Mouse (Mus musculus): ENCODE data around the gene Rgs12.

Gene Rgs12

GRCm38 (mm10) chr5:35029755-35030154 is 80.5 kb downstream of the Rgs12 start:
- no peak for DNase-seq (ENCODE audit: inconsistent ontology term)

DNA sequence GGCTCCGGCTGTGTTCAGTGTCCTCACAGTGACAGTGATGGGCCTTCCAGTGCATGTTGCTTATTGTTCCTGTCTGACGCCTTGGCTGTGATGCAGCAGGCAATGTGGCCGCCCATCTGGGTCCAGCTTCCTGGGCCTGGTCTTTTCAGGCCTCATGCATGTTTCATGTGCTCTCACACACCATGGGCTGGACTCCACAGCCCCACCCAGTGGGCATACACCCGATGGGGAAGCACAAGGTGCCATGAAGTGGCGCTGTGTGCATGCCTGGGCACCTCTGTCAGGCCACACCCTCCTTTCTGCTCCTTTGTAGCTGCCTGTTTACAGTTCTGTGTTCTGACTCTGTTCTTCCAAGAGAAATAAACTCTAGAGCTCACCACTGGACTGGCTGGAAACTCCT is 83.8 kb downstream of the Rgs12 start:
- DNase-seq (ENCODE audit: inconsistent ontology term) = no peak

DNA sequence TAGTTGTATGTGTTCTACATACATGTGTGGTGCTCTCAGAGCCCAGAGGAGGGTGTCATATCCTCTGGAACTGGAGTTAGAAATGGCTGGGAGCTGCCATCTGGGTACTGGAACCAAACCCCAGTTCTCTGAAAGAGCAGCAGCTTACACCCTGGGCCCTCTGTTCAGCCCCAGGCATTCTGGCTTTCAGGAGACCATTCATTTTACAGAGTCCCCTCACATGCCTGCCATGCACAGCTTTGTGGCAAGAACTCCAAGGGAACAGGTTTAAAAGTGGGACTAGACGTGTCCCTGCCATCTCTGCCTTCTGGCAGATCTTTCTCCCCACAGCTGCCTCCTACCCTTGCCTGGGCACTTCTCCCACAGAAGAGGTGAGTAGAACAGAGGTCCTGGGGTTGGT is 84.4 kb downstream of the Rgs12 start:
- no peak for DNase-seq (ENCODE audit: inconsistent ontology term)

GRCm38 (mm10) chr5:35035141-35035540 is 85.9 kb downstream of the Rgs12 start:
- DNase-seq (ENCODE audit: inconsistent ontology term) = no peak

DNA sequence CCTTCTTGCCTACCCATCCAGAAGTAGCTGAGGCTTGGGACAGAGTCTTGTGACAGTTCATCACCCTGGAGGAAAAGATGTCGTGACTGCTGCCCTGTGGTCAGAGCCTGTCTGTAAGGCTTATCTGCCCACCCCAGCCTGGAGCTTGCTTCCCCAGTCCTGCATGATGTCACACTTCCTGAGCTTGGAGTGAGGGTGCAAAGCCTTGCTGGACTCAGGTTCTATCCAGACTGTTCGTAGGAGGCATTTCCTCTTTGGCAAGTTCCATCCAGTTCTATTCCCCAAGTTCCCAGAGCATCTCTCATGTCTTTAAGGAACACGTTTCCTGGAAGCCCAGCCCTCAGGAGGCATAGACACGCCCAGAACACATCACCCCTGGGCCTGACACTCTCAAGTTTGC is 86.5 kb downstream of the Rgs12 start:
- no peak for DNase-seq (ENCODE audit: inconsistent ontology term)

GRCm38 (mm10) chr5:35037438-35037837 is 88.2 kb downstream of the Rgs12 start:
- DNase-seq (ENCODE audit: inconsistent ontology term) = peak; percentile 64

DNA sequence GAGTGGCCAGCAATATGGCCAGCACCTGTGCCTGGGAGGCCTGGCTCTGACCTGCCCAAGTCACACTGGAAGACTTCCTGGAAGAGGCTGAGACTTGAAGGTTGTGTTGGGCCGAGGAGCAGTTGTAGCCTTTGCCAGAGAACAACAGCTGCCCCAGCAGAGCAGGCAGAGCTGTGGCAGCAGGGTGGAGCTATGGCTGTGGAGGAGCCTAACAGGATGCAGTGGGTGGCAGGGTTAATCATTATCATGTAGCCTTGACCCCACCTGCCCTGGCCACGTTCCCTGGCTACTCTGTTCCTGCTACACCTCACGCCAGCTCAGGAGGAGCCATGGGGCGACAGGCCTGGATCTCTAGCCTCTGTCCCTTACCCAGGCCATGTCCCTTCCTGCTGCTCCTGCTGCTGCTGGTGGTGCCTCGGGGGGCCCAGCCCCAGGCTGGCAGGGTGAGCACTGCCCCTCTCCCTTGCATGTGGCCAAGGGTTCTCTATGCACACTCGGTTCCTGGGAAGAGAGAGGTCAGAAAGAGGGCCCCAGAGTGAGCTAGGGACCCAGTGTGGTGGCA is 92.1 kb downstream of the Rgs12 start, which contains the start of gene Hgfac:
Gene Hgfac (plus strand): TSS at position 242 of the 562 bp plus-strand sequence.
- DNase-seq (ENCODE audit: inconsistent ontology term) = no peak

DNA sequence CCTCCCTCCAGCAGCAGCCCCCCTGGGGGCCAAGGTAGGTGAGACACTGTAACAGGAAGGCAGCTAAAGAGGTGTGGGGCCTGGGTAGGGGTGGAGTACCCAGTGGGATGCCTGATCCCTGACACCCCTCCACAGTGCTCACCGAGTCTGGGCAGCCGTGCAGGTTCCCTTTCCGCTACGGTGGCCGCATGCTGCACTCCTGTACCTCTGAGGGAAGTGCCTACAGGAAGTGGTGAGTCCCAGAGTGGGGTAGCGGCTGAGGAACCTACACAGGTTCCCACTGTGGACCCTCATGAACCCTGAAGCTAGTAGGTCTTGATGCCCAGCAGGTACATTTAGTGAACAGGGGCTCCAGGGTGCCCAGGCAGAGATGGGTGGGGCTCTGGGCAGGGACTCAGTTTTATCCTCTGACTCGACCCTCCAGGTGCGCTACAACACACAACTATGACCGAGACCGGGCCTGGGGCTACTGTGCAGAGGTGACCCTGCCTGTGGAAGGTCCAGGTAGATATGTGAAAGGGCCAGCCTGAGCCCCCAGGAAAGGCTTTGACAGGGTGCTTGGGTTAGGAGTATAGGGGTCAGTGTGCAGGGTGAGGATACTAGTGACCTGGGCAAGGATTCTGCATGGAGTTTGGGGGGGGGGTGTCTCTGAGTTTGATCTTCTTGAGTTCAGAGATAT is 93.3 kb downstream of the Rgs12 start:
- DNase-seq (ENCODE audit: inconsistent ontology term) = no peak

GRCm38 (mm10) chr5:35043110-35043451 is 93.8 kb downstream of the Rgs12 start:
- DNase-seq (ENCODE audit: inconsistent ontology term) = peak; percentile 64

- DNase-seq (ENCODE audit: inconsistent ontology term) = no peak
Measured at GRCm38 (mm10) chr5:35050541-35050940, 101.3 kb downstream of the Rgs12 start.

- no peak for DNase-seq (ENCODE audit: inconsistent ontology term)
Measured at GRCm38 (mm10) chr5:35054628-35055027, 105.4 kb downstream of the Rgs12 start.

- DNase-seq (ENCODE audit: inconsistent ontology term) = peak; percentile 87
Measured at GRCm38 (mm10) chr5:35055076-35055475, 105.8 kb downstream of the Rgs12 start.

DNA sequence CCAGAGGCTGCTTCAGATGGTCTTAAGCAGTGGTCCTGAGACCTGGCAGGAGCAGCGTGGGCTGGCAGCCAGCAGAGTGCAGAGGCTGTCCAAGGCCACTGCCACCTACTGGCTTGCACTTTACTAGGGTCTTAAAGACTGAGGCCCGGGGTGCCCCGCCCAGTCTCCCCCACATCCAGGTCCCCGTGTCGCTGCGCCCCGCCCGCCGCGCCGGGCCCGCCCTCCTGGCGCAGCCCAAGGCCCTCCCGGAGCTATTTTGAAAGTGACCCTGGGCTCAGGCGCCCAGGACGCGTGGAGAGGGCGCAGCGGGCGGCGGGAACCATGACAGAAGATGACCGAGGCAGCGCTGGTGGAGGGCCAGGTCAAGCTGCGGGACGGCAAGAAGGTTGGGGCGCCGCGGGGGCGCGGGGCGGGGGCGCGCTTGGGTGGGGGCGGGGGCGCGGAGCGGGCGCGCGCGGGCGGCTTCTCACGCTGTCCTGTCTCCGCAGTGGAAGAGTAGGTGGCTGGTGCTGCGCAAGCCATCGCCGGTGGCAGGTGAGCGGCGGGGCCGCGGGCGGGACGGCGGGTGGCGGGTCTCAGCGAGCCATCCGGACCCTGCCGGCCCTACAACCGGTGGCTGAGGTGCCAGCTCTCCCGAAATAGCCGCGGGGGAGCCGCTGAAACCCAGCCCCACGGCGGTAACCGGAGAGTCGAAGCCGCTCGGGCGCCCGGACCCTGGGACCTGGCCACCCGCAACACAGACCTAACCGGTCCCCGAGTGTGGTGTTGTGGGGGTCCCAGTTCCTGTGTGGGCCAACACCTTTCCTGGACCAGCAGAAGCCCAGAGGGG is 107.6 kb downstream of the Rgs12 start, which contains the start of gene Dok7:
Gene Dok7 (plus strand): TSS at position 163 of the 829 bp plus-strand sequence.
- DNase-seq (ENCODE audit: inconsistent ontology term) = peak; percentile 69

DNA sequence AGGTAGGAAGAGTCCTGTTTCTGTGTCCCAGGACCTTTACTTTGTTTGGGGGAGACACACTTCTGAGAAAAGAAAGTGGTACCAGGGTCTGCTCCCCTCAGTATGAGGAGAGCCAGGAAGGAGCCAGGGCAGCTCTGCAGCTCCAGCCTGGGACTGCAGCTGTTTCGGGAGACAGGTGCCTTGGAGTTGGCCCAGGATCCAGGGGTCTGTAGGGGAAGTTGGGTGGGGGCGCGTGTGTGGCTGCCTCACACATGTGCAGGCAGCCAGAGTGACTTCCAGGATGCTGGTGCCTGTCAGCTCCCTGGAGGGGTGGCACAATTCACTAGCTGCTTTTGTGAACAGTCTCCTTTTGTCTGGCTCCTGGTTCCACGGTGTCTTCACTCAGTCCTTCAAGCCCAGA is 108.3 kb downstream of the Rgs12 start:
- DNase-seq (ENCODE audit: inconsistent ontology term) = no peak

DNA sequence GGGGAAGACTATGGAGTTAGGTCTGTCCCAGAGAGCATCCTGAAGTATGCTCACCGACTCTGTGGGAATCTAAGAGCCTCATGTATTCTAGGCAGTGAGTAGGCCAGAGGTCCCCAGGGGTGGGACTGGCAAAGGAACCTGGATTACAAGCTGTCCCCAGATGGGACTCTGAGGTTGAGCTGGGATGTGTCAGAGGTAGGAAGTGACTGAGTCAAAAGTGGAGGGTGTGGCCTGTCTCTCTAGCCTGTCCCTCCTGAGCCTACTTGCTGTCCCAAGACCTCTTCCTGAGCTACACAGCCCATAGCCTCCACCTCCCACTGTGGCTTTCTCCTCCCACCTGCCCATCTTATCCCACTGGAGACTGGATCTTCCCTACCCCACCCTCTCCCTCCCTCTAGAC is 109.0 kb downstream of the Rgs12 start:
- DNase-seq (ENCODE audit: inconsistent ontology term) = no peak

GRCm38 (mm10) chr5:35060098-35060497 is 110.9 kb downstream of the Rgs12 start:
- DNase-seq (ENCODE audit: inconsistent ontology term) = no peak

DNA sequence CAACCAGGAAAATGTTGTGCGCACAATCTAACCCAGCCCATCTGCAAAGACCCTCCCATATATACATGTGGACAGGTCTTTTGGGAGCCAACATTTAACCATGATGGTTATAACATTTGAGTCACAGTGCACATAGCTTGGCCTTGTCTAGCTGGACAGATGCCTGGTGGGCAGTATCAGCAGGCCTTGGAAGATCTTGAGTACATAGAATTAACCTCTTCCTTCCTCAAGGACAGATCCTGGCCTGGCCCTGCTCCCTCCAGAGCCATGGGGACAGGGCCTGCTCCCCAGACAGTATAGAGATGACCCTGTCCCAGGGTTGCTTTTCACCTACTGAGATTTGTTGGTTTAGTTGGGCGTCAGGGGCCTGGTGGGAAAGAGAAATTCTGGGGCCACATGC is 120.6 kb downstream of the Rgs12 start:
- DNase-seq (ENCODE audit: inconsistent ontology term) = no peak

DNA sequence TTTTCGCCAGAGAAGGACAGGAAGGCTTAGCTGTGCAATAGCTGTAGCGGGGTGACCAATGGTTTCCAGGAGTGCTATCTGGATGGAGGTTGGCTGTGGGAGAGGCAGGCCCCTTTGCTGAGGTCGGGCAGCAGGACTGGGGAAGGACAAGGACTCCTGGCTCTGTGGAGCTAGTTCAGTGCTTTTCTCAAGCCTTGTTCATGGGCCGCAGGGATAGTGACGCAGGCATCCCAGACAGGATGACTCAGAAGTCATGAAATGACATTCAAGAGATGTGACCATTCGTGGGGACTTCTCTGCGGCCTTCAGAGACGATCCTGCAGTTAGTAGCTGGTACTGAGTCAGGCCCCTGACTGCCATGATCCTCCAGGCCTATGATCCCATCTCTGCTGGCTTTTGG is 121.1 kb downstream of the Rgs12 start:
- no peak for DNase-seq (ENCODE audit: inconsistent ontology term)

- DNase-seq (ENCODE audit: inconsistent ontology term) = no peak
Measured at GRCm38 (mm10) chr5:35070953-35071352, 121.7 kb downstream of the Rgs12 start.

GRCm38 (mm10) chr5:35071855-35072254 is 122.6 kb downstream of the Rgs12 start:
- no peak for DNase-seq (ENCODE audit: inconsistent ontology term)

GRCm38 (mm10) chr5:35073235-35073634 is 124.0 kb downstream of the Rgs12 start:
- DNase-seq (ENCODE audit: inconsistent ontology term) = no peak

- DNase-seq (ENCODE audit: inconsistent ontology term) = peak; percentile 96
Measured at GRCm38 (mm10) chr5:35073992-35074391, 124.7 kb downstream of the Rgs12 start.

GRCm38 (mm10) chr5:35076369-35076768 is 127.1 kb downstream of the Rgs12 start:
- DNase-seq (ENCODE audit: inconsistent ontology term) = no peak
